Mouse (Mus musculus): Measurements from ENCODE around the gene Map6d1. TPM values are rescaled to one million over a fixed set of nuclear protein-coding genes. Genes with fewer than 3 reads are reported as not detected.
A peak's percentile ranks its signal among the peaks of the same experiment; 100 is the strongest.

The Map6d1 gene
- total RNA-seq, 2 experiments from 2014 or later: 41.6 to 42.4 TPM

DNA sequence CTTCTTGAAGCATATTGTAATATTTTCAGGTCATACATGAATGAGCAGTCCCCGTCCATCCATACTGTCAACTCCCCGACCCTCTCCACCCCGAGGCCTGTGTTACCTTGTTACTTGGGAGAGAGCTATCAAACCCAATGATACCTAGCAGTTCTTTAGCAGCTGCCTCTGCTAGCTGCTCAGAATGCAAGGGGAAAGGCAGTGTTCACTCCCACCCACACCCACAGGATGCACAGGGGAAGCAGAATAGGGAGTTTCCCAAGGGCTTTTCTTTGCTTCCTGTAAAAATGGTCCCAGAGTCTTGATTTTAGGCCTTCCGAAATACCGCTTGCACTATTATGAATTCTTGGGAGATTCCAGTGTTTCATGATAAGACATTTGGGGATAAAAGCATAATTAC, 13.0 kb downstream of the Map6d1 start:
- no peak for DNase-seq (ENCODE audit: extremely low spot score in 1 of 2, low spot score in 2 of 2)
- no peak overlapping the region for H3K4me3 ChIP-seq
- intact Hi-C loops (cut with DNase I): no loop called here
- no peak for TF ChIP-seq CTCF (IDR thresholded peaks at IDR 0.05)
- H3K27ac ChIP-seq: no peak overlapping the region

DNA sequence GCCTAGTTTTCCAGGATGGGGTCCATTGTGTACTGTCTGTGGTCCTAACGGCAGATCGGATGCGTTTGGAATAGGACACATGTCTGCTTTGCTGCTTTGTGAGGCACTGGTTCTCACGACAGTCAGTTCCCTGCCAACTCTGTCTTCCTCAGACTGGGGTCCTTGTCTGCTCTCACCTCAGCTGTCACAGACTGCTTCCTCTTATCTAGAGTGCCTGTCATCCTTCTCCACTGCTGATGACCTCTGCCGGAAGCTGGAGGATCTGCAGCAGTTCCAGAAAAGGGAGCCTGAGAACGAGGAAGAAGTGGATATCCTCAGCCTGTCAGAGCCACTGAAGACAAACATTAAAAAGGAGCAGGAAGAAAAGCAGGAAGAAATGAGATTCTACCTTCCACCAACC, 13.7 kb downstream of the Map6d1 start:
- DNase-seq (ENCODE audit: extremely low spot score in 1 of 2, low spot score in 2 of 2): no peak
- intact Hi-C loops (cut with DNase I): no loop called here
- no peak overlapping the region for H3K27ac ChIP-seq
- no peak overlapping the region for H3K4me3 ChIP-seq
- peak; percentile 44 for TF ChIP-seq CTCF (IDR thresholded peaks at IDR 0.05)

DNA sequence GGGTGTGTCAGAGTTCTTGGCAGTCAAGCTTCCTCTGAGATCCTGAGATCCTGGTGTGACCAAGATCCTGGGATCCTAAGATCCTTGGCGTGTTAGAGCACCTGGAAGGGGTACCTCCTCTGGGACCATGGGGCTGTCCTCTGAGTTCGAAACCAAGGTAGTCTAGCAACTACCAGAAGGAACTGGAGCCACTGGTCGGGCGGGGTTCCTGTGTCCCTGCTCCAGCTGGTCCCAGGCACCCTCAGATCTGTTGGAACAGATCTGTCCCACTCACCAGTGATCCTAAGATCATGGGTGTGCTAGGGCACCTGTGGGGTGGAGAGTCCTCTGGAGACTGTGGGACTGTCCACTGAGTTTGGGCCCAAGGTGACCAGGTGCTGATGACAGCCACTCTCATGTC, 14.5 kb downstream of the Map6d1 start:
- H3K4me3 ChIP-seq: no peak overlapping the region
- TF ChIP-seq CTCF (IDR thresholded peaks at IDR 0.05): no peak
- H3K27ac ChIP-seq: no peak overlapping the region
- DNase-seq (ENCODE audit: extremely low spot score in 1 of 2, low spot score in 2 of 2): no peak
- intact Hi-C loops (cut with DNase I): no loop called here

DNA sequence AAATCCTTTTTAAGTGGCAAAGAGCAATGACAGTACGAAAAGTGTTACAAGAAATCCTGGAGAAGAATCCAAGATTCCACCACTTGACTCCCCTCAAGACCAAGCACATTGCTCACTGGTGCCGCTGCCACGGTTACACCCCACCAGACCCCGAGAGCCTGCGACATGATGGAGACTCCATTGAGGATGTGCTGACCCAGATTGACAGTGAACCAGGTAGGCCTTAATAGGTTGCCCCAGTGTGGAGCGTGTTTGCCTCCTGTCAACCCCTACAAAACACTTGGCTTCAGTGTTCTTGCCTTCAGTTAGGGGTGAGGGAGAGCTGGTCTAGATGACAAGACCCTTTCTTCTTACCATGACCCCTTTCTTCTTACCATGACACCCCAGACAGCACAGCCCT, 18.4 kb downstream of the Map6d1 start:
- intact Hi-C loops (cut with DNase I): no loop called here
- TF ChIP-seq CTCF (IDR thresholded peaks at IDR 0.05): no peak
- Histone ChIP-seq H3K27ac (no peak overlapping the region), H3K4me3 (no peak overlapping the region)
- DNase-seq (ENCODE audit: extremely low spot score in 1 of 2, low spot score in 2 of 2): no peak

DNA sequence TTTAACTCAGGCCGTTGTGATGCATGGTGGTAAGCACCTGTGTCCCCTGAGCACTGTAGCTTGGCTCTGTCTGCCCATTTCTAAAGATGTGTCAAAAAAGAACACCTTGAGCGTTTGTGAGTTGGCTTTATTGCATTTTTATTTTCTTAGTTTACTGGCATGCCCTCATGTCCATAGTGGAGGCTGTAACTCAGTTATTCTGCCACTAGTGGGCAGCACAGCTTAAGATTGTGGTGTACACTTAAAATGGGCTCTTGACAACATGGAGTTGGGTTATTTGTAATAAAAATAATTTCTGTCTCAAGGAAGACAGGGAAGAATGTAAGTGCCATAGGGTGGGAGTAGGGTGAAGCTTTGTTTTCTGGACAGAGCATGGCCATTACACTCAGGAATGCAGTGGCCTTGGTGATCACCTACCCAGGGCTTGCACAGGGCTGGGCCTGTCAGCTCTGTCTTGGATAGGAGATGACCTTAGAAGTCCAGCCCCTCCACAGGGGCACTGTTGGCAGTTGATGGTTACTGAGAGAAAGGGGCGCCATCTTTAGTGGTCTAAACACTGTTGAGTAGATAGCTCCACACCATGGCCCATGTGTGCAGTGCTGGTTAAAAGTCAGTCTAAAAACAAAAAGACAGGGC, 27.4 kb downstream of the Map6d1 start:
- DNase-seq (ENCODE audit: extremely low spot score in 1 of 2, low spot score in 2 of 2): peak in 1 of 2 experiments; percentile 43
- Histone ChIP-seq H3K4me3 (no peak overlapping the region), H3K27ac (no peak overlapping the region)
- intact Hi-C loops (cut with DNase I): loop anchor here (1.0 kb wide), 1 partner anchor 89 kb away; the partner anchor contains the start of gene Parl
- TF ChIP-seq CTCF (IDR thresholded peaks at IDR 0.05): peak; percentile 84

DNA sequence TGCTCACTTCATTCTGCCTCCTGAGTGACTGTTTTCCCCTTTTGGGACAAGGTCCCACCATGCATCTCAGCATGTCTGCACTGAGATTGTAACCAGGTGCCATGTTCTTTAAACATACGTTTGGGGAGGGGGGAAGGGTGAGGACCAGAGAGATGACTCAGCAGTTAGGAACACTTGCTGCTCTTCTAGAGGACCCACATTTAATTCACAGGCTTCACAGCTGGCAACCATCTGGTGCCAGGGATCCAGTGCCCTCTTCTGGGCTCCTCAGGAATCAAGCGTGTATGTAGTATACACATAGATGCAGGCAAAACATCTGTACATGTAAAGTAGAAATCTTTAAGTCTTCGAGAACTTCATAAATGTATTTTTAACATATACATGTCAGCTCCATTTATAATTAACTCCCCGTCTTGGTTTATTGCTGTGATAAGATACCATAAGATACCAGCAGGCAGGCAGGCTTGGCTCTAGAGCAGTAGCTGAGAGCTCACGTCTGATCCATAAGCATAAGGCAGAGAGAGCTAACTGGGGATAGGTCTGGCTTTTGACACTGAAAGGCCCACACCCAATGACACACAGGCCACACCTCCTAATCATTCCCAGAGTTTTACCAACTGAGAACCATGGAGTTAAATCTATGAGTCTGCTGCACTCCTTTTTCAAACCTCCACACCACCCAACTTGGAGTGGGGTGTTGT, 41.5 kb downstream of the Map6d1 start:
- no peak; the same call in none of the 2 replicates for TF ChIP-seq CTCF (IDR thresholded peaks at IDR 0.05)
- H3K27ac ChIP-seq: no peak overlapping the region
- DNase-seq (ENCODE audit: extremely low spot score in 1 of 2, low spot score in 2 of 2): no peak
- no peak overlapping the region for H3K4me3 ChIP-seq
- intact Hi-C loops (cut with DNase I): no loop called here

DNA sequence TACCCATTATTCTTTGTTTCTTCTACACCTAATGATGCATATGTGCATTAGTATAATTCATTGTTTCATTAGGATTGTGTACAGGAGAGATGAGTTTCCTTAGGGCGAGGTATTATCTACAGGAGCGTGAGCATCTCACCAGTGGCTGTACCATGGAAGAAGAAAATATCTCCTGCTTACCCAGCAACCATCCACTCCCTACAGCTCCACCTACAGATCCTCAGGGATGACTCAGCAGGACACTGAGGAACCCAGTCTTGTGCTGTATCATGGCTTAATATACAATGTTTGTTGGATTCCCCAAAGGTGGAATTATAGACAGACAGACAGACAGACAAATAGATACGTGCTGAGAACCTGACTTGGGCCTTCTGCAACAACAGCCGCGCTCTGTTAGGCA, 44.2 kb downstream of the Map6d1 start:
- H3K4me3 ChIP-seq: no peak overlapping the region
- TF ChIP-seq CTCF (IDR thresholded peaks at IDR 0.05): no peak
- no peak for DNase-seq (ENCODE audit: extremely low spot score in 1 of 2, low spot score in 2 of 2)
- intact Hi-C loops (cut with DNase I): no loop called here
- no peak overlapping the region; the same call in 1 of the 2 replicates for H3K27ac ChIP-seq

DNA sequence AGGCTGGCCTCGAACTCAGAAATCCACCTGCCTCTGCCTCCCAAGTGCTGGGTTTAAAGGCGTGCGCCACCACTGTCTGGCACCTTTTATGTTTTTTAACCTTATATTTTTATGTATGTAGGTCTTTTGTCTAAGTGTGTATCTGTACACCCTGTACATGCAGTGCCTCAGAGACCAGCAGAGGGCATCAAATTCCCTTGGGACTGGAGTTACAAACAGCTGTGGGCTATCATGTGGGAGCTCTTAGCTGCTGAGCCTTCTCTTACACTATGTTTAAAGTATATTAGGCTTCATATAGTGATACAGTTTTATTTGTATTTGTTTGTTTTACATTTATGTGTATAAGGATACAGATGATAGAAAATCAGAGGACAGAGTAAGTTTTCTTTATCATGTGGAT, 45.6 kb downstream of the Map6d1 start:
- Histone ChIP-seq H3K4me3 (no peak overlapping the region), H3K27ac (no peak overlapping the region)
- no peak for DNase-seq (ENCODE audit: extremely low spot score in 1 of 2, low spot score in 2 of 2)
- intact Hi-C loops (cut with DNase I): no loop called here
- peak; percentile 46 for TF ChIP-seq CTCF (IDR thresholded peaks at IDR 0.05)

DNA sequence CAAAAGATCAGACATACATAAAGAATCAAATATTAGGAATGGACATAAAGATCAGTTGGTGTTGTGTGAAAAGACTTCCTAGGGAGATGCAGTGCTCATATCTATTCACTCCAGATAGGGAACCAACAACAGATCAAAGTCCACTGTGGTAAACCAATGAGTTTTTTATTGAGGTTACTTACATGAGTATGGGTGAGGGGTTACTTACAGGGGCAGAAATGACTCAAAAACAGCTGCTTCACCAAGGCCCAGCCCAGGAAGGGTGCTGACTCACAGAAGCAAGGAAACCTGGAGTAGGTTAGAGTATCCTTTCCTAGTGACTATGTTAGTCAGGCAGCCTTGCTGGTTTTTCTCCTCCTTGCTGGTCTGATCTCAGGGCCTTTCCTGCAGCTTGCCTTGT, 49.1 kb downstream of the Map6d1 start:
- intact Hi-C loops (cut with DNase I): no loop called here
- no peak for DNase-seq (ENCODE audit: extremely low spot score in 1 of 2, low spot score in 2 of 2)
- no peak for TF ChIP-seq CTCF (IDR thresholded peaks at IDR 0.05)

DNA sequence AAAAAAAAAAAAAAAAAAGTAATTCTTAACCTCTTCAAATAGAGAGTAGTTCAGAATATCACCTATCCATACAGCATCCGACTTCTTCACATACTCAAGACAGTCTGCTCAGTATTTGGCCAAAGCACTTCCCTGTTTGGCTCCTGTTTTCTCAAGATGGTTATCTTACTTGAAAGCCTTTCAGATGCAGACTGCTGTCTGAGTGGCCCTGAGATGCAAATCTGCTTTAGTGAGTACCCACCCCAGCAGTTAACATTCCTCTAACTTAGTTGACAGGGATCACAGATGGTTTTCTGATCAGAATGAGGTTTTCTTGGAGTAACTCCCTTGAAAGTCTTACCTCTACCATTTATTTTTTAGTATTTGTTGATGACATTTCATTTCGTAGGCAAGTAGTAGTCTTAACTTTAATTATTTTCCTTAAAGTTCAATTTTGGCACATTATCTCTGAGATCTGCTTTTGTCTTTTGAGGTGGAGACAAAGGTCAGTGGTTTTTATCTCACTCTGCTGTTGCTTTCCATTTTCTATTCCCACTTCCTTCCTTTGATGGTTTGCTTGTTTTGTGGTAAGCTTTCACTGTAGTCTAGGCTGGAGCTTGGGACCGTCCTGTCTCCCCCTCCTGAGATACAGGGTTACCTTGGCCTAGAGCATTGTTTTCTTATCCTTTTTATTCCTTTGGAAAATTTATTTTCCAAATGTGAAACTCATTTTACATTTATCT, 49.8 kb downstream of the Map6d1 start:
- TF ChIP-seq CTCF (IDR thresholded peaks at IDR 0.05): no peak
- intact Hi-C loops (cut with DNase I): no loop called here
- H3K27ac ChIP-seq: no peak overlapping the region

More for the DNA sequence above, 49.1 kb downstream of the Map6d1 start:
- Histone ChIP-seq H3K27ac (no peak overlapping the region), H3K4me3 (no peak overlapping the region)

DNA sequence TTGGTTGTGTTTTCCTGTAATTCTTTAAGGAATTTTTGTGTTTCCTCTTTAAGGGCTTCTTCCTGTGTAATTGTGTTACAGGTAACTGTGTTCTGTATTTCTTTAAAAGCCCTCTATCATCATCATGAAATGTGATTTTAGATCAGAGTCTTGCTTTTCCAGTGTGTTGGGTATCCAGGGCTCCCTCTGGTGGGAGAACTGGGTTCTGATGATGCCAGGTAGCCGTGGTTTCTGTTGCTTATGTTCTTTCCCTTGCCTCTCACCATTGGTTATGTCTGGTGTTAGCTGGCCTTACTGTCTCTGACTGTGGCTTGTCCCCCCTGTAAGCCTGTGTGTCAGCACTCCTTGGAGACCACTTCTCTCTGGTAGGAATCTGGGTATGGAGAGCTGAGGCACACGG, 55.8 kb downstream of the Map6d1 start:
- peak; percentile 62 for TF ChIP-seq CTCF (IDR thresholded peaks at IDR 0.05)
- intact Hi-C loops (cut with DNase I): loop anchor here (5.0 kb wide), 1 partner anchor 463 kb away; no protein-coding TSS in a partner anchor
- no peak overlapping the region for H3K27ac ChIP-seq
- no peak overlapping the region for H3K4me3 ChIP-seq
- DNase-seq (ENCODE audit: extremely low spot score in 1 of 2, low spot score in 2 of 2): no peak

More for the DNA sequence above, 49.8 kb downstream of the Map6d1 start:
- no peak overlapping the region for H3K4me3 ChIP-seq
- no peak for DNase-seq (ENCODE audit: extremely low spot score in 1 of 2, low spot score in 2 of 2)

Other genes starting within 250 kb of the Map6d1 start
- 10 to 100 TPM; 79.6 to 81.4 TPM for gene Klhl24, start 143.8 kb downstream of the Map6d1 start, total RNA-seq (2021)
- gene Yeats2, start 100.3 kb downstream of the Map6d1 start, total RNA-seq (2021): 10 to 100 TPM; 42.7 to 42.8 TPM
- gene Parl, start 61.0 kb upstream of the Map6d1 start, total RNA-seq (2021): 10 to 100 TPM; 53.2 to 59.2 TPM
- gene Cyp2ab1, start 84.0 kb upstream of the Map6d1 start, total RNA-seq (2021): not detected
- 100 to 1,000 TPM; 251 to 270 TPM for gene Abcc5, start 185.0 kb upstream of the Map6d1 start, total RNA-seq (2021)

Measured in left cerebral cortex, adult 2 months (tissue).